Mouse (Mus musculus): ENCODE data around the gene D2hgdh.

DNA sequence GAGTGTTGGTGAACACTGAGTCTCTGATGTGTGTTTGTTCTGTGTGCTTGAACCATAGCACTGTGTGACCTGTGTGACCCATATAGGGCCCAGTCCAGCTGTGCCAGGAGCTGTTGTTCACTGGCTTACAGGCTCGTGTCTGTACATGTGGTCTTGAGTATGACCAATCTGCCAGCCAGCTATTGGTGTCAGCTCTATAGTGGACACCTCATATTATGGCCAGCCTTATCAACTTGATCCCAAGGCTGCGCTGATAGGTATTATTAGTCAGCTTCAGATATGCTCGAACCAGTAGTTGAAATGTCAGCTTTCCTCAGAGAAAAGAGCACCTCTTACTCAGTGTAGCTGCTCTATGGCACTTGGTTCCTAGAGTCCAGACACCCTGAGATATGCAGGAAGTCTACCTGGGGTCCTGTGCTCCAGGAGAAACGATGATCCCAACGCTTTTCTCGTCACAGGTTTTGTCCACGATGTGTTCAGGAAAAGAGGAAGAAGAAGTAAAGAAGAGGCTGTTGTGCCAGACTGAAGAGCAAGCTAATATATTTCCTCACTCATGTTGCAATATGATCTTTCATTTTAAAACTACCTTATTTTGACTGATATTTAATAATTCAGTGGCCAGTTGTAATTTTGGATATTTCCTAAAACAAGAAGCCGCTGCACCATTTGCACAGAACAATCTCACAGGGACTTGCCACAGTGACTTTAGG is 6.7 kb upstream of the D2hgdh start:
- TF ChIP-seq CTCF (IDR thresholded peaks at IDR 0.05; ENCODE audit: control insufficient read depth, insufficient read depth, insufficient read length) (no peak), MYOG (IDR thresholded peaks at IDR 0.05; ENCODE audit: control insufficient read depth, extremely low read depth, insufficient read length) (no peak), CEBPB (IDR thresholded peaks at IDR 0.05; ENCODE audit: low read depth) (no peak), MAX (IDR thresholded peaks at IDR 0.05) (no peak), FOSL1 (IDR thresholded peaks at IDR 0.05; ENCODE audit: insufficient read depth, low read length, poor library complexity, severe bottlenecking) (no peak), USF1 (IDR thresholded peaks at IDR 0.05; ENCODE audit: low read depth) (no peak)
